Mouse (Mus musculus) E14TG2a.4 (cell line): Measurements from ENCODE around the gene Tpcn1.

Experiments used
- CTCF ChIP-seq: conservative IDR thresholded peaks from 2 replicates; pipeline ENCODE4 v1.5.1; 2014; ENCODE audit warnings: low read length
- NANOG ChIP-seq: IDR thresholded peaks from 2 replicates; pipeline ENCODE4 v1.6.1; 2014; ENCODE audit warnings: borderline replicate concordance, low read length, mixed read lengths
- POU5F1 ChIP-seq: IDR thresholded peaks from 2 replicates; pipeline ENCODE4 v1.6.1; 2014; ENCODE audit warnings: low read length, borderline replicate concordance

GRCm38 (mm10) chr5:120615903-120616302, 27.4 kb upstream of the Tpcn1 start:
- peak; percentile 98 for TF ChIP-seq CTCF
- TF ChIP-seq POU5F1: no peak
- no peak for TF ChIP-seq NANOG
